Mouse (Mus musculus) testis, adult 2 months (tissue): ENCODE data around the gene Psmg4. TPM values are rescaled to one million over a fixed set of nuclear protein-coding genes. Genes with fewer than 3 reads are reported as not detected.

Experiments used
- H3K27ac ChIP-seq: fragments of 200-500 bp; 2 replicates; pipeline ENCODE4 v1.5.1; 2012; ENCODE audit warnings: low read depth, low read length; ENCODE audit not compliant: control insufficient read depth, insufficient read depth
- H3K27me3 ChIP-seq: fragments of 200-500 bp; 2 replicates; pipeline ENCODE4 v1.6.1; 2012; ENCODE audit warnings: mild to moderate bottlenecking, low read length, moderate library complexity; ENCODE audit not compliant: control insufficient read depth, insufficient read depth
- H3K36me3 ChIP-seq: fragments of 200-500 bp; 2 replicates; pipeline ENCODE4 v1.6.1; 2012; ENCODE audit warnings: mild to moderate bottlenecking, low read length; ENCODE audit not compliant: control insufficient read depth, insufficient read depth
- H3K4me1 ChIP-seq: fragments of 200-500 bp; 2 replicates; pipeline ENCODE4 v1.6.1; 2012; ENCODE audit warnings: low read length; ENCODE audit not compliant: control insufficient read depth, insufficient read depth
- H3K4me3 ChIP-seq: fragments of 200-500 bp; 2 replicates; pipeline ENCODE4 v1.5.1; 2012; ENCODE audit warnings: low read depth, mild to moderate bottlenecking, low read length, moderate library complexity, mixed read lengths; ENCODE audit not compliant: control insufficient read depth
- CTCF ChIP-seq: fragments of 200-500 bp; IDR thresholded peaks from 2 replicates; pipeline ENCODE4 v1.5.1; 2012; ENCODE audit warnings: low read depth, mild to moderate bottlenecking, inconsistent platforms, low read length, moderate library complexity; ENCODE audit not compliant: control insufficient read depth, insufficient read depth, insufficient replicate concordance
- POLR2A ChIP-seq: fragments of 200-500 bp; IDR thresholded peaks from 2 replicates; pipeline ENCODE4 v1.6.1; 2012; ENCODE audit warnings: low read depth, mild to moderate bottlenecking, inconsistent platforms, low read length, moderate library complexity; ENCODE audit not compliant: control insufficient read depth
- polyA plus RNA-seq: library from polyadenylated mRNA; depleted of rRNA; stranded (reverse); fragments of >200 nt; gene quantifications from 2 replicates; pipeline ENCODE4 v1.2.3, GENCODE M21; 2012

Gene Psmg4
- polyA plus RNA-seq, 1 experiment = 39.7 TPM

DNA sequence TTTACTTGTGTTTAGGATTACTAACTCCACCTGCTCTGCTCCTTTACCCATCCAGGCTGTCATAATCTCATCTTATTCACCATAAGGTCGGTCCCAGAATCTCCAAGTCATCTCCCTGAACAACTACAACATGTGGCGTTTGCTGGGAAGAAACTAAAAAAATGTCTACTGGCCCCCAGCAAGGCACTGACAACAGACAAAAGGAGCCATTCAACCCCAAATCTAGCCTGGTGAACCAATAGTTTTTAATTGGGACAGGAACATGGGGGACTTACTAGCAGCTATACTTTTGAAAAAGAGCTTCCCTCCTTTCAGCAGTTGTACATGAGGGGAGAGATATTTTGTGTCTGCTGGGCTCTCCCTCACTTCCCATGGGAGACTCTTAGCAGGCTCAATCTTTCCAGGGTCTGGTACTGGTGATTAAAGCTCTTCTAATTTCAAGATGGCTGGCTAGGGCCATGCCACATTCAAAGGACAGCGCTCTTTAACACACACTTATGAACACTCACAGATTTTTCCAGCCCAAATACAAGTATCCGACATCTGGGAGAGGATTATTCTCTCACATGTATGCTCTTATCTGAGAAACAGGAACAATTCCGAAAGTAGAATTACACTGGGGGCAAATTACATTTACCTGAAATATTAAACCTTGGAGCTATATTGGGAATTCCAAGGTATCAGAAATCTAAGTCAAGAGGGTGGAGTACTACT, 13.1 kb upstream of the Psmg4 start:
- H3K27me3 ChIP-seq = no peaks in the 10 kb centered on the region; the same call in 1 of the 2 replicates
- no peak overlapping the region for H3K4me3 ChIP-seq
- H3K27ac ChIP-seq = no peak overlapping the region
- H3K36me3 ChIP-seq = no peaks in the 10 kb centered on the region
- peaks cover 12% of the 10 kb centered on the region for H3K4me1 ChIP-seq
- TF ChIP-seq CTCF (no peak), POLR2A (no peak)

DNA sequence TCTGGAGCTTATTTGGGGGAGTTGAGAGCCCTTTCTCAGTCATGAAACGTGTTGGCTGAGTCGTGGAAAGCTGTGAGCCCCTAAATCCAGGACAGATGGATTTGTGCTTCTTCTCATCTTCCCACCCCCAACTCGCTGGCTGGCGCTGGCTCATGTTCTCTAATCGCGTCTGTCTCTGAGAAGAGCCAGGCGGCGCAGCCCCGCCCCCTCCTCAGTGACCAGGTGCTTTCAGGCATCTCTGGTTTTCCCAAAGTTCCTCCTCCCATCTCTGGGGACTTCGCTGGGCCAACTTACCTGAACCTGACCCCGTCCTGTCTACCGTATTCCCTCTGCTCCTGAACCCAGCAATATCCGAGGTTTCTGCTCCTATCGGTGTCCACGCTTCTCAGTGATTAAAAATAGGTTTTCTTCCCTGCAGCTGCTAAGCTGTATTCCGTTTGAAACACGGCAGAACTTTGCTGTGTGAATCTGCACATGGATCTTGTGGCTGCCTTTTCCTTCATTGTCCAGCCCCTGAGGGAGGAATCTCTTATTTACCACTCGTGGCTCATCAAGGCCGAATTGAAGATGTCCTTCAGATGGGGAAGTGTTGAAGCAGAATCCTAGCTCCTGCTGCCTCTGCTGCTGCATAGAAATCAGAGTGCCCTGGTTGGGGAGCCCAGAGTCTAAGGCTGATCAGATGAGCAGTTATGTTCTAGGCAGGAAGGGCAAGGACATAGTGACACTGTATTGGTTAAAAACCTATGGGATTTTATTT, 12.3 kb upstream of the Psmg4 start:
- no peak overlapping the region for H3K4me3 ChIP-seq
- no peak overlapping the region for H3K27ac ChIP-seq
- H3K4me1 ChIP-seq = peaks cover 12% of the 10 kb centered on the region

DNA sequence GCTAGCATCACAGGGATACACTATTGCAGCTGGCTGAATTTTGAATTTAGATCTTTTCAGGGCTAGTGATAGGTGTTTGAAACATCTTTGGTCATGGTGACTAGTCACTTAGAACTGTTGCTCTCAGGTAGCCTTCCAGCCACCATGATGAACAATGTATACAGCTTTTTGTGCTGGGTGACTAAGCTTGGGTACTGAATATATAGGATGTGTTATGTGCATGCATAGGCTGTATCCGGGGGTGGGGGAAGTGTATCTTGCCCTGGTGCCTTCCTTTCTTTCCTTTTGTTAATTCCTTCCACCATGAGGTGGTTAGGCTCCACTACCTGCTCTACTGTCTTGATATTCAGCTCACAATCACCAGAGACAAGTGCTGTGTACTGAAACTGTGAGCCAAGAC, 11.3 kb upstream of the Psmg4 start:
- H3K27ac ChIP-seq = no peak overlapping the region
- TF ChIP-seq POLR2A (no peak), CTCF (no peak)
- H3K4me3 ChIP-seq = no peak overlapping the region
- H3K27me3 ChIP-seq = no peaks in the 10 kb centered on the region; the same call in 1 of the 2 replicates
- H3K36me3 ChIP-seq = no peaks in the 10 kb centered on the region
- peaks cover 12% of the 10 kb centered on the region for H3K4me1 ChIP-seq

More for the DNA sequence above, 12.3 kb upstream of the Psmg4 start:
- no peak for TF ChIP-seq CTCF
- TF ChIP-seq POLR2A = no peak
- no peaks in the 10 kb centered on the region; the same call in 1 of the 2 replicates for H3K27me3 ChIP-seq
- no peaks in the 10 kb centered on the region for H3K36me3 ChIP-seq

DNA sequence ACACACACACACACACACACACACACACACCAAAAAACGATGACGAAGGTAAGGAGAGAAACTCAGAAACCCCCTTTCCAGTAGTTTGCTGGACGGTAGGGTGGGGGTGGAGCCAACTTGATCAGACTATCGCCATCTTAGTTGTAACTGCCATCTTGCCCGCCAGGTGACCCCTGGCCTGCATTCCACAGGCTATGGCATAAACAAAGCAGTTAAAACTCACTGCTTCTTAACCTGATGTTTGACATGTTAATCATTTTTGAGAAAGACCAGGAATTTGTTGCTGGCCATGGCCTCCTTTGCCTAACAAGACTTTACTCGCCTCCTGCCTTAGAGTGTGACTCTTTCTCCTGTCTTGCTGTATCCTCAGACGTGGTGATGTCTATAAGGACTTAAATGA, 10.1 kb upstream of the Psmg4 start:
- H3K4me1 ChIP-seq = peaks cover 12% of the 10 kb centered on the region
- no peaks in the 10 kb centered on the region; the same call in 1 of the 2 replicates for H3K27me3 ChIP-seq
- H3K36me3 ChIP-seq = no peaks in the 10 kb centered on the region
- no peak overlapping the region for H3K27ac ChIP-seq
- TF ChIP-seq CTCF (no peak), POLR2A (no peak)
- no peak overlapping the region for H3K4me3 ChIP-seq

DNA sequence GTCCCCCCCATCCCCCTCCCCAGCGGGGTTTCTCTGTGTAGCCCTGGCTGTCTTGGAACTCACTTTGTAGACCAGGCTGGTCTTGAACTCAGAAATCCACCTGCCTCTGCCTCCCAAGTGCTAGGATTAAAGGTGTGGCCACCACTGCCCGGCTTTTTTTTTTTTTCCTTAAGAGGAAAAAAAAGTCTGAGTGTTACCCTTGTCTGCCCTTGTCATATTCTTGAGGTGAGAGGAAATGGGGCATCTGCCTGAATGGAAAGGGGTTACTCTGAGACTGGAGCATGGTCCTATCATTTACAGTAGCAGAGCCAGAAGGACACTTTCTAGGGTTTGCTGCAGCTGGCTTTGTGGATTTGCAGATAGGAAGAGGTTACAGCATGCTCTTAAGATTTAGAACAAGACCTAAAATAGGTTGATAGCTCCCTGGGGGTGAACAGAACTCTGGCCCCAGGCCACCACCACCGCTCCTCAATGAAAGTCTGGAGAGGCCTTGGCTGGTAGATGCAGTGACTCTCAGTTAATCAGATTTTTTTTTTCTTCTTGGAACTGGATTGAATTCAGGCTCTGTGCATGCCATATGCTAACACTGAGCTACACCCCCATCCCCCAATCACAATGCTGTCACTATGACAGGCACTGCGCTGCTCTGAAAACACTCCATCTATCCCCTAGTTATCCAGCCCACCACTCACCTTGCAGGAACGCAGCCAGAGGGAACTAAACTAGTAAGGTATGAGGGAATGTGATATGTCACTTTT, 9.3 kb upstream of the Psmg4 start:
- no peak overlapping the region for H3K27ac ChIP-seq
- peak overlapping the region; percentile 56 for H3K4me3 ChIP-seq
- peaks cover 12% of the 10 kb centered on the region for H3K4me1 ChIP-seq
- TF ChIP-seq CTCF (no peak), POLR2A (no peak)
- H3K27me3 ChIP-seq = no peaks in the 10 kb centered on the region; the same call in 1 of the 2 replicates
- H3K36me3 ChIP-seq = no peaks in the 10 kb centered on the region

DNA sequence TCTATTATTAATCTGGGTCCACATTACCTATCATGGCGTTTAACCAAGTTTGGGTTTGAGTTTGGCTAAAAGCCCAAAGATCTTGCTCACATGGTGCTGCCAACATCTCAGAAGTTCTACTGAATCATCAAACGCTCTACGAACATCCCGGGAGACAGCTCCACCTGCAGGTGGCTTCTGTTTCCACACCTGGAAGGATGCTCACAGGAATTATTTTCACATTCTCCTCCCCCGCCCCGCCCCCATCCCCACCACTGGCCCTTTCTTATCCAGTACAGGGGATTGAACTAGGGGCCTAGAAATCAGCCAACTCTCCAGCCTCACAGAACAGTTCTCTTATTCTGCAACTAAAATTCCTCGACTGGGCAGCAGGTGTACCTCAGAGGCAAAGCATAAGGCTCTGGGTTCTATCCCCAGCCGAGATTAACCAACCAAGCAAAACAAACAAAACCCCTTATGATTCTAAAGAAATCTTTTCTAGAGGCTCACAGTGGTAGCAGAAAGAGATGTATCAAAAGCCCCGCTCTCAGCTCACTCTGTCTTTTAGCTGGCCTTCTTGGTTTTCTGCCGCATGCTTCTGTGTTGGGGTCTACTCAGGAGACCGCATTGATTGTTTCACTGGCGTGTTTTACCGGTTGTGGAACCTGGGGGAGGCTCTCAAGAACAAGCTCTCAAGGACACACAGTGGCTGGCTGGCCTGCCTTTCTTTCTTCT, 8.4 kb upstream of the Psmg4 start:
- H3K4me3 ChIP-seq = no peak overlapping the region; the same call in 1 of the 2 replicates
- no peak overlapping the region for H3K27ac ChIP-seq
- peaks cover 8% of the 10 kb centered on the region for H3K4me1 ChIP-seq
- H3K27me3 ChIP-seq = no peaks in the 10 kb centered on the region
- TF ChIP-seq CTCF (peak; percentile 38; the same call in 1 of the 2 replicates), POLR2A (no peak)
- H3K36me3 ChIP-seq = no peaks in the 10 kb centered on the region

DNA sequence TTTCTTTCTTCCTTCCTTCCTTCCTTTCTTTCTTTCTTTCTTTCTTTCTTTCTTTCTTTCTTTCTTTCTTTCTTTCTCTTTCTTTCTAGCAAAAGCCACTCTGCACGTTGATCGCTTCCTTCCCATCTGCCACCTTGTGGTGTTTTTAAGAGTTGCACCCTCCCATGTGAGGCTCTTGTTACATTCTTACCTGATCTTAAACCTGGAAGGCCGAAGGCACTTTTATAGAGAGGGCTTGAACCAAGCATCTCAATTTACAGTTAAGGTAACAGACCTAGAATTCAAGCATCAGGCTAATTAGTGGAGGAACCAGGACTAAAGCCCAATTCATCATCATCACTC, 7.9 kb upstream of the Psmg4 start:
- H3K36me3 ChIP-seq = no peaks in the 10 kb centered on the region
- H3K4me1 ChIP-seq = peaks cover 8% of the 10 kb centered on the region
- TF ChIP-seq CTCF = no peak
- no peak for TF ChIP-seq POLR2A
- no peak overlapping the region for H3K27ac ChIP-seq
- no peaks in the 10 kb centered on the region for H3K27me3 ChIP-seq
- H3K4me3 ChIP-seq = no peak overlapping the region
